Mouse (Mus musculus): ENCODE measurements around the gene Kcnj2. TPM values are rescaled to one million over a fixed set of nuclear protein-coding genes. Genes with fewer than 3 reads are reported as not detected.

Kcnj2 gene
- polyA plus RNA-seq (2017; shearing (Covaris generic)), result not detected

GRCm38 (mm10) chr11:111065635-111066298 lies at the start of gene Kcnj2:
Gene Kcnj2, plus strand, starts transcription at chr11:111066164.

Other genes starting within 250 kb of the Kcnj2 start
- gene Kcnj16, start 98.1 kb upstream of the Kcnj2 start, polyA plus RNA-seq (2017; shearing (Covaris generic)), result 1.4 TPM